ENCODE assay signal across 9 mouse cellular contexts in the genomic region with DNA sequence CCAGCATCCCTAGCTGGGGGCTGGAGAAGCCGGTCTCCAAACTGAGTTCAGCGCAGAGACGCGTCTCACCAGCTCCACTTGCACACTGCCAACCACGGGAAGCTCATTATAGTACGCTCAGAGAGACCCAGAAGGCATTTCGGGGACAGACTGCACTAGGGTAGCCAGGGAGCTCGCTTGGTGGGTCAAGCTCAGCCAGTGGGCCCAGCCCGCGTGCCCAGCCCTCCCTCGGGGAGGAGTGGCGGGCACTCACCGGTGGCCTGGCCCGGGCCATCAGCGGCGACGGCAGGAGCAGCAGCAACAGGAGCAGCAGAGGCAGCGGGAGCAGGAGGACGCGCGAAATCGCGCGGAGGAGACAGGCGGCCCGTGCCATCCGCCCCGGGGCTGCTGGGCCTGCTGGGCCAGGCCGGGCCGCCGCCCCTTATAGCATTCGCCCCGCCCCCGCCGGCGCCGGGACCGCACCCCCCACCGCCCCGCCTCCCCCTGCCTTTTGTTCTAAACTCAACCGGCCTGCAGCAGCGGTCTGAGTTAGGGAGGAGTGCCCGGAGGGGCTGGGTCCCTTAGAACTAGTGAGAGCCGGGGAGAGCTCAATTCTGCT. TPM values are rescaled to one million over a fixed set of nuclear protein-coding genes. Genes with fewer than 3 reads are reported as not detected.
DNase-seq lines count a peak whose midpoint lies in the region; ATAC-seq and TF ChIP-seq lines count a peak whose summit lies in the region.
"Had no signal": no experiment of that assay in that cellular context is flagged by ENCODE, and none has a peak within 500 bp of the region (broad histone marks: within the 10 kb centered on the region; RNA-seq: fewer than 3 reads in every experiment).

No protein-coding gene starts in this region.

- H3K9me3 ChIP-seq in E14TG2a.4 (ENCODE audit: low read length): no peaks in the 10 kb centered on the region
- no peaks in the 10 kb centered on the region for H3K9me3 ChIP-seq in heart, embryonic 15.5 days (replicated peaks)
- H3K9me3 ChIP-seq in stomach, embryonic 16.5 days (replicated peaks; ENCODE audit: control insufficient read depth, low read length): no peaks in the 10 kb centered on the region

- H3K36me3 ChIP-seq in C2C12 (ENCODE audit: control insufficient read depth, insufficient read depth) (peaks cover 11% of the 10 kb centered on the region), E14TG2a.4 (ENCODE audit: insufficient read depth, low read length) (peaks cover 37% of the 10 kb centered on the region)
- peaks cover 8% of the 10 kb centered on the region; the same call in 1 of the 2 replicates for H3K36me3 ChIP-seq in heart, embryonic 15.5 days
- no peaks in the 10 kb centered on the region for H3K36me3 ChIP-seq in stomach, embryonic 16.5 days (ENCODE audit: control insufficient read depth, insufficient read depth, low read length)

- peaks cover 69% of the 10 kb centered on the region for H3K4me1 ChIP-seq in E14TG2a.4 (replicated peaks; ENCODE audit: low read depth, low read length)
- peaks cover 43% of the 10 kb centered on the region for H3K4me1 ChIP-seq in heart, embryonic 15.5 days (replicated peaks)
- peaks cover 28% of the 10 kb centered on the region for H3K4me1 ChIP-seq in stomach, embryonic 16.5 days (ENCODE audit: control insufficient read depth, insufficient read depth, low read length)

- peaks cover 3% of the 10 kb centered on the region for H3K79me3 ChIP-seq in C2C12 (ENCODE audit: low read depth)

- ATAC-seq in heart, embryonic 15.5 days (replicated peaks; ENCODE audit: insufficient number of reproducible peaks, insufficient read depth, low FRiP score, low read depth): peak; percentile 69
- peak; percentile 21; the same call in 1 of the 2 replicates for ATAC-seq in megakaryocyte-erythroid progenitor cell, adult 5-6 weeks (replicated peaks; ENCODE audit: low FRiP score, low TSS enrichment, poor library complexity, severe bottlenecking)
- peak; percentile 80 for ATAC-seq in stomach, embryonic 16.5 days (ENCODE audit: insufficient read depth, low FRiP score)

- peak overlapping the region; percentile 52 for H3K4me3 ChIP-seq in C2C12 (ENCODE audit: insufficient read depth, poor library complexity, severe bottlenecking)
- peak overlapping the region; percentile 90 for H3K4me3 ChIP-seq in E14TG2a.4 (replicated peaks; ENCODE audit: low read length)
- H3K4me3 ChIP-seq in heart, embryonic 15.5 days: peak overlapping the region; percentile 66
- peak overlapping the region; percentile 68 for H3K4me3 ChIP-seq in stomach, embryonic 16.5 days (replicated peaks; ENCODE audit: low read length)

- H3K9ac ChIP-seq in heart, embryonic 15.5 days: peak overlapping the region; percentile 86
- H3K9ac ChIP-seq in stomach, embryonic 16.5 days (ENCODE audit: low read length): peak overlapping the region; percentile 90

- peak overlapping the region; percentile 74 for H3K27ac ChIP-seq in heart, embryonic 15.5 days
- no peak overlapping the region for H3K27ac ChIP-seq in stomach, embryonic 16.5 days (ENCODE audit: low read length)
- H3K27ac ChIP-seq: macrophage had no signal

- peaks cover 30% of the 10 kb centered on the region for H3K79me2 ChIP-seq in C2C12 (ENCODE audit: control insufficient read depth, insufficient read depth)

- peak; percentile 87 for DNase-seq in embryo, embryonic 11 days
- DNase-seq in kidney, postnatal 25 days: peak; percentile 70 to 79
- no peak for DNase-seq in layer of hippocampus, postnatal 25 days (ENCODE audit: extremely low spot score in 1 of 2, low spot score in 1 of 2)

- H3ac ChIP-seq in C2C12 (ENCODE audit: control insufficient read depth, insufficient read length, low read depth): peak overlapping the region; percentile 91

- H3K27me3 ChIP-seq in C2C12 (ENCODE audit: control insufficient read depth, insufficient read depth, insufficient read length) (no peaks in the 10 kb centered on the region), E14TG2a.4 (ENCODE audit: insufficient read depth, low read length) (peaks cover 12% of the 10 kb centered on the region; the same call in 1 of the 2 replicates)
- H3K27me3 ChIP-seq in heart, embryonic 15.5 days: peaks cover 16% of the 10 kb centered on the region
- H3K27me3 ChIP-seq in stomach, embryonic 16.5 days (ENCODE audit: control insufficient read depth, insufficient read depth, low read length): peaks cover 2% of the 10 kb centered on the region; the same call in 1 of the 2 replicates

- peak overlapping the region; percentile 95 for H3K4me2 ChIP-seq in heart, embryonic 15.5 days
- peak overlapping the region; percentile 99 for H3K4me2 ChIP-seq in stomach, embryonic 16.5 days (ENCODE audit: low read depth, low read length)

- TF ChIP-seq CTCF in C2C12 (IDR thresholded peaks at IDR 0.05; ENCODE audit: control insufficient read depth, insufficient read depth, insufficient read length): no peak
- no peak for TF ChIP-seq CTCF in E14TG2a.4 (conservative IDR thresholded peaks at IDR 0.05; ENCODE audit: low read length)

- 1% methylated on average over 42 of the region's 44 CpGs for WGBS in heart, embryonic 15.5 days
- under 1% methylated on average over 42 of the region's 44 CpGs for WGBS in stomach, embryonic 16.5 days

TF ChIP-seq in C2C12, 6 proteins besides CTCF, POLR2A, EP300 and RAD21:
- no peak for TF ChIP-seq CEBPB (IDR thresholded peaks at IDR 0.05; ENCODE audit: low read depth)
- no peak for TF ChIP-seq MAX (IDR thresholded peaks at IDR 0.05)
- no peak for TF ChIP-seq MYOG (IDR thresholded peaks at IDR 0.05; ENCODE audit: control insufficient read depth, extremely low read depth, insufficient read length)
- TF ChIP-seq FOSL1 (IDR thresholded peaks at IDR 0.05; ENCODE audit: insufficient read depth, low read length, poor library complexity, severe bottlenecking): no peak
- no peak for TF ChIP-seq MYOD1 (IDR thresholded peaks at IDR 0.05; ENCODE audit: control insufficient read depth, insufficient read length, low read depth)

RNA-seq across cellular contexts. Expression of gene Chchd10, which starts 0.8 kb away (rescaled TPM):
- polyA plus RNA-seq in C2C12 (2012; fragmentation: generic; extraction: Trizol): 91.1 TPM
- polyA plus RNA-seq in heart, embryonic 15.5 days (2015; fragmentation: Nextera tagmentation; extraction: Ambion mirVana): 530 and 565 TPM in 2 replicates
- total RNA-seq in megakaryocyte-erythroid progenitor cell, adult 5-6 weeks (2014; fragmentation: Nextera tagmentation): 177 and 314 TPM in 2 replicates
- total RNA-seq in megakaryocyte-erythroid progenitor cell, adult 5-6 weeks (2017): 74.0 and 119 TPM in 2 replicates
- 83.6 and 97.1 TPM in 2 replicates for polyA plus RNA-seq in stomach, embryonic 16.5 days (2015; fragmentation: Nextera tagmentation; extraction: Ambion mirVana)
- 100 to 1,000 TPM; 323 to 356 TPM for total RNA-seq in layer of hippocampus, postnatal 25 days (2021)

RNA-seq across cellular contexts. Expression of gene Mmp11, which starts 4.1 kb away (rescaled TPM):
- 53.2 TPM for polyA plus RNA-seq in C2C12 (2012; fragmentation: generic; extraction: Trizol)
- 25.6 and 38.1 TPM in 2 replicates for polyA plus RNA-seq in heart, embryonic 15.5 days (2015; fragmentation: Nextera tagmentation; extraction: Ambion mirVana)
- 0.96 and 1.9 TPM in 2 replicates for total RNA-seq in megakaryocyte-erythroid progenitor cell, adult 5-6 weeks (2014; fragmentation: Nextera tagmentation)
- total RNA-seq in megakaryocyte-erythroid progenitor cell, adult 5-6 weeks (2017): not detected in 2 replicates
- polyA plus RNA-seq in stomach, embryonic 16.5 days (2015; fragmentation: Nextera tagmentation; extraction: Ambion mirVana): 33.8 and 39.1 TPM in 2 replicates
- total RNA-seq in layer of hippocampus, postnatal 25 days (2021): 1 to 10 TPM; 1.4 to 2.1 TPM

RNA-seq across cellular contexts. Expression of gene Gm867, which starts 8.3 kb away (rescaled TPM):
- polyA plus RNA-seq in C2C12 (2012; fragmentation: generic; extraction: Trizol): 0.35 TPM
- polyA plus RNA-seq in heart, embryonic 15.5 days (2015; fragmentation: Nextera tagmentation; extraction: Ambion mirVana): 0.68 and 0.71 TPM in 2 replicates
- total RNA-seq in megakaryocyte-erythroid progenitor cell, adult 5-6 weeks (2014; fragmentation: Nextera tagmentation): 1.8 and 3.6 TPM in 2 replicates
- total RNA-seq in megakaryocyte-erythroid progenitor cell, adult 5-6 weeks (2017): not detected in 2 replicates
- 0.75 and 1.0 TPM in 2 replicates for polyA plus RNA-seq in stomach, embryonic 16.5 days (2015; fragmentation: Nextera tagmentation; extraction: Ambion mirVana)
- 1 to 10 TPM in 1 of 2 experiments, under 1 TPM in 1; 0.64 to 1.1 TPM for total RNA-seq in layer of hippocampus, postnatal 25 days (2021)
- polyA plus RNA-seq: macrophage had no signal

RNA-seq across cellular contexts. Expression of gene Vpreb3, which starts 10.7 kb away (rescaled TPM):
- 0.13 TPM for polyA plus RNA-seq in C2C12 (2012; fragmentation: generic; extraction: Trizol)
- 0.32 and 0.35 TPM in 2 replicates for polyA plus RNA-seq in heart, embryonic 15.5 days (2015; fragmentation: Nextera tagmentation; extraction: Ambion mirVana)
- 6.1 and 35.6 TPM in 2 replicates for total RNA-seq in megakaryocyte-erythroid progenitor cell, adult 5-6 weeks (2014; fragmentation: Nextera tagmentation)
- not detected in 2 replicates for total RNA-seq in megakaryocyte-erythroid progenitor cell, adult 5-6 weeks (2017)
- polyA plus RNA-seq in stomach, embryonic 16.5 days (2015; fragmentation: Nextera tagmentation; extraction: Ambion mirVana): 1.9 and 2.1 TPM in 2 replicates
- total RNA-seq in layer of hippocampus, postnatal 25 days (2021): not detected
- polyA plus RNA-seq: macrophage had no signal

RNA-seq across cellular contexts. Expression of gene Smarcb1, which starts 10.8 kb away (rescaled TPM):
- polyA plus RNA-seq in C2C12 (2012; fragmentation: generic; extraction: Trizol): 133 TPM
- polyA plus RNA-seq in heart, embryonic 15.5 days (2015; fragmentation: Nextera tagmentation; extraction: Ambion mirVana): 93.7 and 118 TPM in 2 replicates
- total RNA-seq in megakaryocyte-erythroid progenitor cell, adult 5-6 weeks (2014; fragmentation: Nextera tagmentation): 98.4 and 103 TPM in 2 replicates
- 54.5 and 69.3 TPM in 2 replicates for total RNA-seq in megakaryocyte-erythroid progenitor cell, adult 5-6 weeks (2017)
- 159 and 162 TPM in 2 replicates for polyA plus RNA-seq in stomach, embryonic 16.5 days (2015; fragmentation: Nextera tagmentation; extraction: Ambion mirVana)
- 10 to 100 TPM; 86.4 to 88.8 TPM for total RNA-seq in layer of hippocampus, postnatal 25 days (2021)

Comparison
In these comparisons a context has a peak if more than half of its experiments do, and no peak if none do; other contexts are left out.
1. DNase-seq: peak in embryo, embryonic 11 days (single experiment) and kidney, postnatal 25 days (2 of 2); none in layer of hippocampus, postnatal 25 days (0 of 2).
2. ATAC-seq: peak in every context shown above with its lines; median percentile 80 in stomach, embryonic 16.5 days; 69 in heart, embryonic 15.5 days; 21 in megakaryocyte-erythroid progenitor cell, adult 5-6 weeks.
3. Peak in every context shown above with its lines, with median percentiles within 50 percentile points of each other: H3K4me3 ChIP-seq.